Mouse (Mus musculus) heart, postnatal 25 days (tissue): ENCODE data around the gene Map2. TPM values are rescaled to one million over a fixed set of nuclear protein-coding genes. Genes with fewer than 3 reads are reported as not detected.

ENCODE experiments used
- DNase-seq: peaks from one replicate; pipeline ENCODE4 v3.0.0; 2022; ENCODE audit warnings: low spot score
- intact Hi-C: fragments of 180-260 bp; cut with DNase I; formaldehyde crosslinking; loops from one replicate; pipeline ENCODE4 v1.15.1; 2025
- total RNA-seq, 2 experiments: library from RNA; stranded (reverse); gene quantifications; 2 replicates each; pipeline ENCODE4 v1.2.3; 2021

The Map2 gene
- total RNA-seq, 2 experiments from 2014 or later: 3.2 to 3.3 TPM

DNA sequence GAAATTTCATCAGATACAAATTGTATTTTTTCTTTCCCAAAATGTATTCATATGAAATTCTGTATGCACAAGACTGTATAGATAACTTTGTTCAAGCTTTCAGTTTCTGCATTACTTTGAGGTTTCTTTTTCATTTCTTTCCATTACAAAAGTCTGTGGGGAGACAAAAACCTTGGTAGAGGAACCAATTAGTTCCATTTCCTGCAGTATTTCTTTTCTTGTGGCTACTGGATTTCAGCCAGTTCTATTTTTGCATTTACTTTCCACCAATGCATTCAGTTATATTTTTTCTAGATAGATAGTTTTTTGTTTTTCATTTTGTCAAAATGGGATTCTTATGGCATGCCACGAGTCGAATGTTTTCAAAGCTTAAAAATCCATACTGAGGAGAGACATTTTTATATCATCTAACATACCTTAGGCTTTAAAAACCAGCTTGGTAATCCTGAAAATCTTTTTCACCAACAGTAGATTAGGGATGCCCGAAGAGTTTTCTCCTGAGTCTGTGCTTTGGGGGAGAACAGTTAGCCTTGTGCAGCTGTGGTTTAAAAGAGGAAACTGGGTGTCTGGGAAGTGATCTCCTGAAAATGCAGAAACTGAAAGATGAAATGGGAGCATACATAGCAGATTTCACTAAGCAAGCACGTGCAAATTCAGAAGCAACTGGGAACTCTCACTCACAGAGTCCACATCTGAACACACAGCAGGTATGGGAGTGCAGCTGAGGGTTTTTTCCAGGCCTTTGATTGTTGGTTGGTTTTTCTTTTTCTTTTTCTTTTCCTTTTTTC, 104.3 kb downstream of the Map2 start:
- intact Hi-C loops: no loop called here
- no peak for DNase-seq

DNA sequence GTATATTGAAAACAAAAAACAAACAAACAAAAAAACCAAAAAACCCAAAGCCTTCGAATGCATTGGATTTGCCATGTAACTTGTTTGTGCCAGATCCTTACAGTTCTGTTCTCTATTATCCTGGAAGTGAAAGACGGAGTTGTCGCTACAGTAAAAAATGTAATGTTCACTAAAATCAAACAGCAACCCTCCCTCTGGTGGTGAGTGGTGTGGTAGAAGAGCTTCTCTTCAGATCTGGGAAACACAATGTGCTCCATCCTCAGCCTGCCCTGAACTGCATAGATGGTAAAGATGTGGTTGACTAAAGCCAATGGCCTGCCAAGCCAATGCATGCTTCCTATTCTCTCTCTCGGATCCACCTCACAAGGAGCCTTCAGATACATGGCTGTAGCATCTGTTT, 105.1 kb downstream of the Map2 start:
- DNase-seq: no peak
- intact Hi-C loops: no loop called here

DNA sequence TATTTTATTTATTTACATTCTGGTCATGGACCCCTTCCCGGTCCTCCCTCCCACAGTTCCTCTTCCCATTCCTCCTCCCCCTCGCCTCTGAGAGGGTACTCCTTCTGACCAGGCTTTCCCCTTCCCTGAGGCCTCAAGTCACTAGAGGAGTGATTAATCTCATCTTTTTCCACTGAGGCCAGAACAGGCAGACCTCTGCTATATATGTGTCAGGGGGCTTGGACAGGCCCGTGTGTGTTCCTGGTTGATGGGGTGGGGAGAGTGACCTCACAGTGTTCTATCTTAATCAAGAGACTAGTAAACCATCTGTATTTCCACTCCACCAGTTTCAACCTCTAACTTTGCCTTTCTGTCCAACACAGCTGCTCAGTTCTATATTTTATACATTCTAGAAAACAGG, 107.4 kb downstream of the Map2 start:
- DNase-seq: no peak
- intact Hi-C loops: no loop called here

DNA sequence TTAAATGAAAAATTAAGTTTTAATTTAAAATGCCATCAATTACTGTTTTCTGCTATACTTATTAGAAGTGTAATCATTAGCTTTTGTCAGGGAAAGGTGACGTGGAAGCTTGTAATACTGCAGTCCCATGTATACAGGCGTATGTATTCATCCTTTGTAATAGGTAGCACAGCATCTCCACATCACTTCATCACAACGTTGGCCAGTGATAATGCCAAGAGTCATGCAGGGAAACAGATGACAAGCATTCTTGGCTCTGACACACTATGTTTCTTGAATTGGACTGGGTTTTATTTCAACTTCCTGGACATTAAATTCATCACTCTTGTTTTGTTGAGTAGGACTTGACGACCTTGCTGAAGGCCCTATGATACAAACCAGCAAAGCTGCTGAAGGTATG, 113.9 kb downstream of the Map2 start:
- no peak for DNase-seq
- intact Hi-C loops: no loop called here

DNA sequence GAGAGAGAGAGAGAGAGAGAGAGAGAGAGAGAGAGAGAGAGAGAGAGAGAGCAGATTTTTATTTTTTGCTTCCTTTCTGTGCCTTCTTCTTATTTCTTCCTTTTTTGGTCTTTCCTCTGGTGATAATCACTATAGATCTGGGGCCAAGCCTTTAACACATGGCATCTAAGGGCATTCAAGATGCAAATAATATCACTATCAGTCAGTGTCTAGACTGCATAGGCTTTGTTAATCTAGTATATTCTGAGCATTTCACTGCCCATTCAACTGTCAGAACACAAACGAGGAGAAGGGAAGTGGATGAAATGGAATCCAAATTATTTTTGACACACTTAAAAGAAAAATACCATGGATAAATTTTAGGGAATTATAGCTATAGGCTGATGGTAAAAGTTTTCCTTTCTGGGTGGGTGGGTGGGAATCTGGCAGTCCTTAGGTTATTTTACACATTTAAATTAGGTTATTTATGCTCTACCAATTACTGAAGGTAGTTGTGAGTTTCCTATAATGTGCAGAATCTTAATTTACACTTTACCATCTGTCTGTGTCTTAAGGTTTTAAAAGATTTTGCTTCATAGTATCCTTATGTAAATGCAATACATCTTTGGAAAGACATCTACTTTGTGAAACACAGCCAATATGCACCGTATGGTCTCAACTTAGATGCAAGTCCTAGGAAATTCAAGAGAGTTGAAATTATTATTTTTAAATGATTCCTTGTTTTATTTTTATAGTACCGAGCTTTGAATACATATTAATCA, 117.2 kb downstream of the Map2 start:
- no peak for DNase-seq
- intact Hi-C loops: no loop called here

DNA sequence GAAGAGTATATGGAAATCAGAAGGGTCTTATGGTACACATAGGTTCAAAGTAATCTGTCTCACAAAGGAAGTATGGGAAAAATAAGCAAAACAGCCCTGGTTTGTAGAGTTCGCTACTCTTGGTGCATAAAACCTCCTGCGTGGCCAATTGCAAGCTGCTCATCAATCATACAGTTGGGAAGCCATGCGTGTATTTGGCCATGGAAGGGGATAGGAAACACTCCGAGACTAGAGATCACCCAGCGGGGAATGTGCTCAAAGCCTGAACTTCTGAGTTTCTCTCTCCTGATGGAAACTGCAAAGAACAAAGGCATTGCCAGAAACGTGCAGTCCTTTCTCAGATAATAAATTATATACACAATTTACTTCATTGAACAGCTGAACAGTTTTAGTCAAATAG, 124.3 kb downstream of the Map2 start:
- intact Hi-C loops: no loop called here
- no peak for DNase-seq

DNA sequence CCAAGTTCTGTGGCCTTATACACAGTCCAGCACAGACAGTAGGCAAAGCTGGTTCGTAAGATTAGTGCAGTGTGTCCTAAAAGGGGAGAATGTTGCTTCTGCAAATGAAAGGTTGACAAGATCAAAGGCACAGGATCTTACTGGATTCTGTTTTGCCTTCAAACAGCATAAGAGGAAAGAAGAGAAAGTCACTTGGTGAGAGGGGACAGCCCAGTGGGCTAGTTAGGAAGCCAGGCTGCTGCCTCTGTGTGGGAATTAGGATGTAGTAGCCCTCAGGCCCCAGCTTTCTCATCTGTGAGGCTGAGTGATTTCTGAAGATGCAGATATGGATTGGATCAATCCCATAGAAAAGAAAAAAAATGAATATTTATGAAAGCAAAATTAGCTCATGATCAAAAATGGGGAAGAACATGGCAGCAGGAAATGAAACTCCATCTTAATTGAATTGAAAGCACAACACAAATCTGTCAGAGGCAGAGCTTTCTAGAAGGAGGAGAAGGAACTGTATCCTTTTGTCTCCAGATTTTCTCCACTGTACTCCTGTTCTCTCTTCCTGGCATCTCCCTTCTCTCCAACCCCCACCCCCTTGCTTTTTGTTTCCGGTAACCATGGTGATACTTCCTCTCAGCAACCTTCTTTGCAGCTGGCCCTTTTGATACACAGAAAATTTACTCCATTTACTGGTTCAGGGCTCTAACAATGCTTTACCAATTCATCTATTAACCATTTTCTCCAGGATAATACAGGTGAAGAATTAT, 145.5 kb downstream of the Map2 start:
- no peak for DNase-seq
- intact Hi-C loops: no loop called here

DNA sequence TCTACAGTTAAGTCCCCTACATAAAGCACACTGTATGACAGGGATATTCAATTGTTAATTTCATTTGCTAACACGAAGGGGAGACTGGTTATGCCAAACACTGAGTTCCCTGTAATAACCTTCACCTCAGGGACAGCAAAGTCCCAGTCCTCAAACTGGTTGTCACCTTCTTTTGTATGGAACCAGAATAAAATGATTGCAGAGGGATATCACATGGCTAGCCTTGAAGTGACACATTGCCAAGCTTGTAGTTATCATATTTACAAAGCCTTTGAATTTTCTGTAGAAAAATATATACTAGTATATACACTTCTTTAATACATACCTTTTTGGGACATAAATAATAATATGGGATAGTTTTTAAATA, 146.0 kb downstream of the Map2 start:
- DNase-seq: no peak
- intact Hi-C loops: no loop called here

DNA sequence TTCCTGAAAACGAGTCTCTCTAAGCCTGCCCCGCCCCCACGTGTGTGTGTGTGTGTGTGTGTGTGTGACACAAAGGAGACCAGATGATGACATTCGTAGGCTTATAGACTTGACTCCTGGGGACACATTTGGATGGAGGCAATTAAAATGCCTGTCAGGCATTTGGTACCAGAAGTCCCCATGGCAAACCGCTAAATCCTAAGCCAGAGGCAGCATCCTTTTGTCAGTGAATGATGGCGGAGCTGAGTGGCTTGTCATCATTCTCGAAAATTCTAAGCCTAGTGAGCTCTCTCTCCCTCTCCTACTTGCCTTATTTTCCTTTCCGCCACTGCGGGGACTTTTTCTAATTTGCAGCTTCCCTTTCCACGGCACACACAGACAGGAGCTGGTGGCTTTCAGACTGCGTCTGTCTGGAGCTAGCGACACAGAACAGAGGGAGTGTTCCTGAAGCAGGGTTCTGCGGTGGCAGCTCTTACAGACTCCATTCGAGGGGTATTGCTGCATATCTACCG, 146.6 kb downstream of the Map2 start:
- no peak for DNase-seq
- intact Hi-C loops: no loop called here

DNA sequence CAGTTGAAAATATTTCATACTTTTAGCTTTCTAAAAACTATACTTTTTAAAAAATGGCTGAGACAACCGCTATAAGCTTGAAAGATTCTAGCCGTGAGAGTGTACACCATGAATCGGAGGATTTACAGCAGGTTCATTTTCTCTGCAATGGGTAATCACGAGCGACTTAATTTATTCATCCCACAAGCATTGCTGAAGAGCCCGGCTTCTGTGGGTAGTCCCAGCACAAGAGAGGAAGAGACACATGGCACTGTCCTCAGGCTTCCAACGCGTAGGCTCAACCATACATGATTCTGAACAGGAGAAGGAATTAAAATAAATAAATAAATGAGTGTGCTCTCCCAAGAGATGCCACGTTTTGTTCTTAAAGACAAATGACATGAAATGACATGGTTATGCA, 148.4 kb downstream of the Map2 start:
- no peak for DNase-seq
- intact Hi-C loops: no loop called here

DNA sequence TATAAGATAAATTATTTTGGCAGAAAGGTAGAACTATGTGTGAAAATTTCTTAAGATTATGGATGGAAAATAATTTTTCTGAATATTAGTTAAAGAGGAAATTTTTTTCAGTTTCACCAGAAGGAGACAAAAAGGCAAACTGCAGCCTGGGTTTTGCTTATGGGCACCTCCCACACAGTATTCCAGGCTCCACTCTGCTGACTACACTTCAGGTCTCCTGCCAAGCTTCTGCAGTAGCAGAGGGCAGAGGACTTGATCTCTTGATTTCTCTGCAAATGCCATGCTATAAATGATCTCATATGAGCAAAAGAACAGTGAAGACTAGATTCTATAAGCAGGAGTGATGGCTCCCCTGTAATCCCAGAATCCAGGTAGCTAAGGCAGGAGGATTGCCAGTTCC, 149.9 kb downstream of the Map2 start:
- no peak for DNase-seq
- intact Hi-C loops: no loop called here

DNA sequence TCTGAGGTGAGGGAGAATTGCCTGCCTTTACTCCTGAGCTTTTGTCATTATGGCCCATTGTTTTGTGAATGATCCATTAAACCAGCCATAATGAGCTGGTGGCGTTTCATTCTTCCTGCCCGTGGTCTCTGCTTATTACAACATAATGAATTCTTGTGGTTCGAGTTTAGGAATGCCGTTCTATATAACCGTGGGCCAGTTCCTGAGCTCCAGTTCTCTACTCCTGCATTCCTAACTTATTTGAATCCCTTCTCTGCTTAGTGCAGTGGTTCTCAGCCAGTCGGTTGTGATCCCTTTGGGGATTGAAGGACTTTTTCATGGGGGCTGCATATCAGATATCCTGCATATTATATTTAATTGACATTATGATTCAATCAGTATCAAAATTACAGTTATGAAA, 153.9 kb downstream of the Map2 start:
- intact Hi-C loops: no loop called here
- no peak for DNase-seq

DNA sequence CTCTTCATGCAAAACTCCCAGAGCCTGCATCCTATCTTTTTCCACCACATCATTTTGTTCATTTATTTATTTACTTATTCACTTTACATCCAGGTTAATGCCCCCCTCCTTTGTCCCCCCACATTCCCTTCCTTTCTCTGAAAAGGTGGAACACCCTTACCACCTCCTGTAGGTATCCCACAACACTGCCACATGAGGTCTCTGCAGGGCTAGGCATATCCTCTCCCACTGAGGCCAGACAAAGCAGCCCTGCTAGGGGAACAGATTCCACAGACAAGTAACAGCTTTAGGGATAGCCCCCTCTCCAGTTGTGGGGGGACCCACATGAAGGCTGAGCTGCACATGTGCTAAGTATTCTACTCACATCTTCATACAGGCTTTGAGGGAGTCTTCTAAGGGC, 154.5 kb downstream of the Map2 start:
- intact Hi-C loops: no loop called here
- no peak for DNase-seq

DNA sequence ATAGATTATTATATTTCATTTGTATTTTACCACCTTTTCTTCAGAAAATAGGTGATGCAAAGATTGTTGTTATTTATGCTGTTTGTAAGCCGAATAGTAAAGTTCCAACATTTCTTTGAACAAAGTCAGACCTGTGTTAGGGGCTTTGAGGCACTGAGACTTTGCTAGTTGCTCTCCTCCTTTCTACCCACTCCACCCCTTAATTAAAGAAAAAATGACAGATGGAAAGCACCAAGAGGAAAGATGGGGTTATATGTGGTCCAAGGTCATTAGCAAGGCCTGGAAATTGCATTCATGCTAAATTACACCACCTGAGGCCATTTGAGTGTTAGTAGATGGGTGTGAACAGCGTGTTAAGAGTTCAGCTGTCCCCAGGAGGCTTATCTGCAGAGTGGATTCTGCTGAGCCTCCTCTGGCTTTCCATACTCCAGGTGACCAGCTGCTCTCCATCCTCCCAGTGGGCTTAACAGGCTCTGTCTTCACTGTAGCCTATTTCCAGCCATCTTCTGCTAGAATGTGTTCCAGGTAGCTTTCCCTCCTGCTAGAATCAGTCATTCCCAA, 160.7 kb downstream of the Map2 start:
- no peak for DNase-seq
- intact Hi-C loops: no loop called here

DNA sequence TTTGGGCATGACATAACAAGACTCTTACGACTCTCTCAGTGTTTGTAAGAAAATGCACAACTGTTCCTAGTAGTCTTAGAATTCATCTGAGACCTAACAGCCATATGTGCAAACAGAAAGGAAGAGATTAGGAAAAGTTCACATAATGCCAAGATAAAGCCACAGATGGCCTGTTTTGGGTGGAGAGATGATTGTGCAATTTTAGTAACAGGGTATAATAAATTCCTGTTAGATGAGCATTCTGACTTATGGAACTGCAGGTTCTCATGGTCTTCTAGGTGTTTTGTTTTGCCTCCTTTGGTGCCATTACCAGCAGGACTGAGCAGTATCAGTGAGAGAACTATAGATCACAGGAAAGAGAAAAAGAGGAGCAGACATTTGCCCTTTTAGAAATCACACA, 164.1 kb downstream of the Map2 start:
- DNase-seq: no peak
- intact Hi-C loops: no loop called here

DNA sequence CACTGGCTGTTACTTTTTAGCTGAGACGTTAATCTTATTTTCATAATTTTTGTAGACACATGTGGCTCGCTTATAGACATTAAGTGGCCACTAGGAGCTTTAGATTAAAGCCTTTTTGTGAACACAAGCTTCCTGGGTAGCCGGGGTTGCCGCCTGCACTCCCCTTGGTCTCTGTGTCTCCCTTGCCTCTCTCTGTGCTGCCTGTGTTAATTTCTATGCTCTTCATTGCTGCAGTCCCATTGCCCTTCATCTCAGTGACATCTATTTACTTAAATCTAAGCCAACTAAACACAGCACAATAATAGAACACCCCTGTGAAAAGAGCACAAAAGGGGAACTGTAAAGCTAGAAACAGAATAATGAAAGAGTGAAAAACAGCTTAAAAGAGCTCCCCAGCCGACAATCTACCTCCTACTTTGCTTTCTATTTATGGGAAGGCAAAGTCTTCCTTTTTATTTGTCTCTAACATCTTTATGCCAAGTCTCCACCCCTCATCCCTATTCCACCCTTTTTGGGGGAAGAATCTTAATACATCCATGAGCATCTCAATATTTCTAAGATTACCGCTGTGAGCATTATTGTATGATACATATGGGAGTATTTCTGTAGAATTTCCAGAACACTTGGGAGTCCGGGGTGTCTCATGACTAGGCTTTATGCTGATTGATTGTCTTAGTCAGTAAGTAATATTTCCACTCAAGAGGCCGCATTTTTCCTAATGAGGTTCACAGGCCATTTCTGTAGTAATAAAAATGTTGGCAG, 173.5 kb downstream of the Map2 start:
- no peak for DNase-seq
- intact Hi-C loops: no loop called here

DNA sequence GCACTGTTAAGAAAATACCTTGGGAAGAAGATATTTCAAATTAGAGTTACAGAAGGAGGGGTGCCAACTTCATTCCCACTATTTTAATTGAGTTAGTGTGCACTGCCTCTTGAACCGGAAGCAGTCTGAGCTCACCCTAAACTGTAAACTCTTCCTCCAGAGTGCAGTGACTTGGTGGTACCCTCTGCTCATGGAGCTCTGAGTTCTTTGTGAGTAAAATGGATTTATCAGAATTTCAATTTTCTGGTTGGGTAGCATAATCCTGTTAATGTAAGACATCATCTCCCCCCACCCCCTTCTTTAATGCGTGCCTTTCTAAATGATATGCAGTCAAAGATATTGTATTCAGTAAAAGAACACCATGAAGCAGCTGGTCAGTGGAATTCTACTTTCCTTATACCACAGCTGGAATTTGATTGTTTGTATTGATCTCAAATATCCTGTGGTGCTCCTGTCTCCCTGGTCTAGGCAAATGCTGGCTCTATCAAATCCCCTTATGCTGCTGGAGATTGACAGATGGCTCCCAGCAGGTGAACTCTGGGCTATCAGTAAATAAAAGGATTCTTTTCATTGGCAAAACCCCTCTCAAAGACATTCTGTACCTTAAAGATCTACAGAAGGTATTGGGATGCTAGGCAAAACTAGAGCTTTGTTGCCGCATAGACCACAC, 174.2 kb downstream of the Map2 start:
- no peak for DNase-seq
- intact Hi-C loops: no loop called here

DNA sequence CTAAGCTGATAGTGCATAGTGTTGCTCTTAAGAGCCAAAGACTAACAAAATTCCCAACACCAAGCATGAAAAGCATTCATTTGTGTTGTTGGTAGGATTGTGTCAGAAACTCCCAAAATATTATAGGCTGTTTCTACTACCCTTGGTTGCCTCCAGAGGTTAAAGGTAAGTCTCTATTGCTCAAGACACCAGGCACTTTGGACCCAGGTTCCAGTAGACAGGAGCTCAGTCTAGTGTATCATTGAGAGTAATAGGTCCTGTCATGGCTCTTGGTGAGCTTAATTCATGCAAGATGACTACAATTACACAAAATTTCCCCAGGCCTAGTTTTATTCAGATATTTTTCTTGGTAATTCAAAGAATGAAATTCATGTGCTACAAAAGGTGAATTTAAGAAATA, 176.3 kb downstream of the Map2 start:
- intact Hi-C loops: no loop called here
- DNase-seq: no peak

DNA sequence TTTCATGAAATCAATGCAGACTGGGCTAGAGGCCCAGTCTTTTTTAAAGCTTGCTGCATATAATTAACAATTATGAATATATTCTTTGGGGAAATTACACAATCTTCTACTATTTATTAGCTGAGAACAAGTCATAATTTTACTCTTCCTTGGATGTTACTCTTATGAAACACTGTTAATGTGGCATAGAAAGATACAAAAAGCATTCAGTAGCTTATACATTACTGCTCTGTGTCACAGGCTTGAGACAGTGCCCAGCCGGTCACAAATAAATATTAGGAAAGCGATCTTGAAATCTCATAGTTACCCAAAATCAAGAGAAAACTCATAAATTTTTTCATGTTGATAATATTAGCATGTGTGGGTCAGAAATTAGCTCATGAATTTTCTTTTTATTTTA, 186.7 kb downstream of the Map2 start:
- DNase-seq: no peak
- intact Hi-C loops: no loop called here
